Mouse (Mus musculus): ENCODE results near the gene Adcy9. TPM values are rescaled to one million over a fixed set of nuclear protein-coding genes. Genes with fewer than 3 reads are reported as not detected.

The Adcy9 gene
- polyA plus RNA-seq, 1 experiment from 2014 or later, result 0.57 TPM

GRCm38 (mm10) chr16:4398782-4399181 is 21.5 kb downstream of the Adcy9 start:
- no peaks in the 10 kb centered on the region for H3K27me3 ChIP-seq (replicated peaks; ENCODE audit: low read depth, poor library complexity, severe bottlenecking)
- H3K36me3 ChIP-seq (replicated peaks), result no peaks in the 10 kb centered on the region
- DNase-seq (ENCODE audit: low spot score), result no peak
- H3K4me3 ChIP-seq, result no peak overlapping the region
- H3K27ac ChIP-seq (replicated peaks), result no peak overlapping the region
- 90% methylated on average over 2 of the region's 2 CpGs for WGBS
- H3K9me3 ChIP-seq, result no peaks in the 10 kb centered on the region
- no peaks in the 10 kb centered on the region for H3K4me1 ChIP-seq

GRCm38 (mm10) chr16:4397636-4398035 is 22.7 kb downstream of the Adcy9 start:
- no peaks in the 10 kb centered on the region for H3K9me3 ChIP-seq
- no peak for DNase-seq (ENCODE audit: low spot score)

GRCm38 (mm10) chr16:4395687-4396341 is 24.5 kb downstream of the Adcy9 start:
- 84% methylated on average over 10 of the region's 10 CpGs for WGBS
- no peaks in the 10 kb centered on the region for H3K9me3 ChIP-seq
- no peak for DNase-seq (ENCODE audit: low spot score)
- H3K27me3 ChIP-seq (replicated peaks; ENCODE audit: low read depth, poor library complexity, severe bottlenecking), result no peaks in the 10 kb centered on the region
- H3K36me3 ChIP-seq (replicated peaks), result no peaks in the 10 kb centered on the region
- no peak overlapping the region for H3K27ac ChIP-seq (replicated peaks)
- no peak overlapping the region for H3K4me3 ChIP-seq
- no peaks in the 10 kb centered on the region for H3K4me1 ChIP-seq

More at GRCm38 (mm10) chr16:4397636-4398035, 22.7 kb downstream of the Adcy9 start:
- WGBS, result 86% methylated on average over 7 of the region's 7 CpGs
- H3K4me1 ChIP-seq, result no peaks in the 10 kb centered on the region
- no peaks in the 10 kb centered on the region for H3K36me3 ChIP-seq (replicated peaks)
- H3K27me3 ChIP-seq (replicated peaks; ENCODE audit: low read depth, poor library complexity, severe bottlenecking), result no peaks in the 10 kb centered on the region
- H3K27ac ChIP-seq (replicated peaks), result no peak overlapping the region
- H3K4me3 ChIP-seq, result no peak overlapping the region

GRCm38 (mm10) chr16:4394991-4395590 is 25.2 kb downstream of the Adcy9 start:
- no peak for DNase-seq (ENCODE audit: low spot score)
- H3K4me1 ChIP-seq, result no peaks in the 10 kb centered on the region
- H3K4me3 ChIP-seq, result no peak overlapping the region
- no peaks in the 10 kb centered on the region for H3K9me3 ChIP-seq
- no peak overlapping the region for H3K27ac ChIP-seq (replicated peaks)
- no peaks in the 10 kb centered on the region for H3K36me3 ChIP-seq (replicated peaks)
- 80% methylated on average over 4 of the region's 4 CpGs for WGBS
- no peaks in the 10 kb centered on the region for H3K27me3 ChIP-seq (replicated peaks; ENCODE audit: low read depth, poor library complexity, severe bottlenecking)

GRCm38 (mm10) chr16:4383473-4384038 is 36.7 kb downstream of the Adcy9 start:
- no peak for DNase-seq (ENCODE audit: low spot score)
- Histone ChIP-seq H3K27ac (replicated peaks) (no peak overlapping the region), H3K9me3 (no peaks in the 10 kb centered on the region), H3K27me3 (replicated peaks; ENCODE audit: low read depth, poor library complexity, severe bottlenecking) (no peaks in the 10 kb centered on the region), H3K4me3 (no peak overlapping the region), H3K36me3 (replicated peaks) (no peaks in the 10 kb centered on the region), H3K4me1 (peaks cover 5% of the 10 kb centered on the region; the same call in 1 of the 2 replicates)
- WGBS, result 58% methylated on average over 4 of the region's 4 CpGs

GRCm38 (mm10) chr16:4382406-4382805 is 37.9 kb downstream of the Adcy9 start:
- H3K27ac ChIP-seq (replicated peaks), result no peak overlapping the region
- H3K36me3 ChIP-seq (replicated peaks), result no peaks in the 10 kb centered on the region
- H3K4me3 ChIP-seq, result no peak overlapping the region
- H3K9me3 ChIP-seq, result no peaks in the 10 kb centered on the region
- no peaks in the 10 kb centered on the region for H3K27me3 ChIP-seq (replicated peaks; ENCODE audit: low read depth, poor library complexity, severe bottlenecking)
- no peak for DNase-seq (ENCODE audit: low spot score)
- peaks cover 5% of the 10 kb centered on the region; the same call in 1 of the 2 replicates for H3K4me1 ChIP-seq
- 91% methylated on average over 3 of the region's 3 CpGs for WGBS

- Histone ChIP-seq H3K4me1 (peaks cover 5% of the 10 kb centered on the region; the same call in 1 of the 2 replicates), H3K27me3 (replicated peaks; ENCODE audit: low read depth, poor library complexity, severe bottlenecking) (no peaks in the 10 kb centered on the region), H3K27ac (replicated peaks) (no peak overlapping the region), H3K4me3 (no peak overlapping the region), H3K9me3 (no peaks in the 10 kb centered on the region), H3K36me3 (replicated peaks) (no peaks in the 10 kb centered on the region)
- DNase-seq (ENCODE audit: low spot score), result no peak
- WGBS, result 78% methylated on average over 4 of the region's 4 CpGs
These were observed 38.8 kb downstream of the Adcy9 start for GRCm38 (mm10) chr16:4381487-4381886.

GRCm38 (mm10) chr16:4378788-4379187 is 41.5 kb downstream of the Adcy9 start:
- DNase-seq (ENCODE audit: low spot score), result no peak
- Histone ChIP-seq H3K27ac (replicated peaks) (no peak overlapping the region), H3K4me3 (no peak overlapping the region), H3K9me3 (no peaks in the 10 kb centered on the region), H3K4me1 (peaks cover 5% of the 10 kb centered on the region; the same call in 1 of the 2 replicates), H3K36me3 (replicated peaks) (no peaks in the 10 kb centered on the region), H3K27me3 (replicated peaks; ENCODE audit: low read depth, poor library complexity, severe bottlenecking) (no peaks in the 10 kb centered on the region)
- WGBS, result 89% methylated on average over 1 of the region's 1 CpGs

GRCm38 (mm10) chr16:4377556-4377955 is 42.7 kb downstream of the Adcy9 start:
- Histone ChIP-seq H3K27ac (replicated peaks) (no peak overlapping the region), H3K9me3 (no peaks in the 10 kb centered on the region), H3K4me3 (no peak overlapping the region), H3K36me3 (replicated peaks) (no peaks in the 10 kb centered on the region), H3K27me3 (replicated peaks; ENCODE audit: low read depth, poor library complexity, severe bottlenecking) (no peaks in the 10 kb centered on the region), H3K4me1 (no peaks in the 10 kb centered on the region; the same call in 1 of the 2 replicates)
- 77% methylated on average over 5 of the region's 5 CpGs for WGBS
- no peak for DNase-seq (ENCODE audit: low spot score)

GRCm38 (mm10) chr16:4374780-4375380 is 45.4 kb downstream of the Adcy9 start:
- Histone ChIP-seq H3K27ac (replicated peaks) (no peak overlapping the region), H3K4me3 (no peak overlapping the region), H3K4me1 (peaks cover 5% of the 10 kb centered on the region; the same call in 1 of the 2 replicates), H3K36me3 (replicated peaks) (no peaks in the 10 kb centered on the region), H3K27me3 (replicated peaks; ENCODE audit: low read depth, poor library complexity, severe bottlenecking) (no peaks in the 10 kb centered on the region), H3K9me3 (no peaks in the 10 kb centered on the region)
- DNase-seq (ENCODE audit: low spot score), result no peak
- 75% methylated on average over 7 of the region's 7 CpGs for WGBS

- Histone ChIP-seq H3K4me1 (peaks cover 5% of the 10 kb centered on the region; the same call in 1 of the 2 replicates), H3K36me3 (replicated peaks) (no peaks in the 10 kb centered on the region), H3K9me3 (no peaks in the 10 kb centered on the region), H3K27ac (replicated peaks) (no peak overlapping the region), H3K27me3 (replicated peaks; ENCODE audit: low read depth, poor library complexity, severe bottlenecking) (no peaks in the 10 kb centered on the region), H3K4me3 (no peak overlapping the region)
- DNase-seq (ENCODE audit: low spot score), result no peak
- WGBS, result 75% methylated on average over 5 of the region's 5 CpGs
These were observed 46.0 kb downstream of the Adcy9 start for GRCm38 (mm10) chr16:4374270-4374669.

- no peaks in the 10 kb centered on the region for H3K27me3 ChIP-seq (replicated peaks; ENCODE audit: low read depth, poor library complexity, severe bottlenecking)
- no peak overlapping the region for H3K27ac ChIP-seq (replicated peaks)
- H3K36me3 ChIP-seq (replicated peaks), result no peaks in the 10 kb centered on the region
- no peak for DNase-seq (ENCODE audit: low spot score)
- peaks cover 16% of the 10 kb centered on the region for H3K4me1 ChIP-seq
- 82% methylated on average over 2 of the region's 2 CpGs for WGBS
- no peaks in the 10 kb centered on the region for H3K9me3 ChIP-seq
- no peak overlapping the region for H3K4me3 ChIP-seq
These were observed 49.3 kb downstream of the Adcy9 start for GRCm38 (mm10) chr16:4371039-4371438.
